Mouse (Mus musculus): ENCODE results near the gene Pqlc2.

Pqlc2 gene

DNA sequence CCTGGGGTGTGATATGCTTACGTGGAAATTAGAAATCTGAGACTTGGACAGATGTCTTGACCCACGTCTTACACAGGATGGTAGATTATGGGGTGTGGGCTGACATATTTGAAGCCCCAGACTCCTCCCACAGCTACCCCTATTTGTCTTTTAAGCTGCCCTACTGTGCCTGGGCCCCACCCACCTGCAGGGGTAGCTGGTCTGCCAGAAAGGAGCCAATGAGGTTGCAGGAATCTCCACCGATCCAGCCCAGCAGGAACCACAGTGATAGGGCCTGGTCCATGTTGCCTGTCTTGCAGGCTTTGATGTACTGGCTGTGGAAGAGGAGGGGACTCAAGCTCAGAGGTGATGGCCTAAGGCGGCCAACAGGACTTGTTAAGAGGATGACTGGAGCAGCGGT is 8.3 kb downstream of the Pqlc2 start:
- no peak for DNase-seq

DNA sequence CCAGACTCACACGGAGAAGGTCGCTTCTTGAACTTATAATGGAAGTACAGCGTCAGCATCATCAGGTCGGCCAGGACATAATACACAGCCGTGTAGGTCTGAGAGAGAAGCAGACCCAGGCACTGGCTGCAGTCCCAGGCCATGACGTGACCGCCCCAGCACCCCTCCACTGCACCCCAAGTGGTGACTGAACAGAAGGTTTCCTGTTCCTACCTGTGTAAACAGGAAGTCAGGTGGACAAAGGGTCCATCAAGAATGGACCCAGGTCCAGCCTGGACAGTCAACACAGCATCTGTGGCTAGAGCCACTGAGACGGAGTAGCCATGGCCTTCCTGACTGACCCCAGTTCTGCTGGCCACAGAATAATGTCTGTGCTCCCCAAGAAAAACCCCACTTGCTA is 8.7 kb downstream of the Pqlc2 start:
- DNase-seq, result peak in 1 of 2 experiments; percentile 47

GRCm38 (mm10) chr4:139298671-139299366 is 11.7 kb downstream of the Pqlc2 start:
- DNase-seq, result no peak

- peak; percentile 56 to 66 for DNase-seq
These were observed 12.9 kb downstream of the Pqlc2 start for GRCm38 (mm10) chr4:139297566-139297965.

GRCm38 (mm10) chr4:139292038-139292437 is 18.5 kb downstream of the Pqlc2 start:
- no peak for DNase-seq

- no peak for DNase-seq
These were observed 19.4 kb downstream of the Pqlc2 start for GRCm38 (mm10) chr4:139291099-139291498.

GRCm38 (mm10) chr4:139289017-139289416 is 21.5 kb downstream of the Pqlc2 start:
- peak; percentile 65 to 66 for DNase-seq

DNA sequence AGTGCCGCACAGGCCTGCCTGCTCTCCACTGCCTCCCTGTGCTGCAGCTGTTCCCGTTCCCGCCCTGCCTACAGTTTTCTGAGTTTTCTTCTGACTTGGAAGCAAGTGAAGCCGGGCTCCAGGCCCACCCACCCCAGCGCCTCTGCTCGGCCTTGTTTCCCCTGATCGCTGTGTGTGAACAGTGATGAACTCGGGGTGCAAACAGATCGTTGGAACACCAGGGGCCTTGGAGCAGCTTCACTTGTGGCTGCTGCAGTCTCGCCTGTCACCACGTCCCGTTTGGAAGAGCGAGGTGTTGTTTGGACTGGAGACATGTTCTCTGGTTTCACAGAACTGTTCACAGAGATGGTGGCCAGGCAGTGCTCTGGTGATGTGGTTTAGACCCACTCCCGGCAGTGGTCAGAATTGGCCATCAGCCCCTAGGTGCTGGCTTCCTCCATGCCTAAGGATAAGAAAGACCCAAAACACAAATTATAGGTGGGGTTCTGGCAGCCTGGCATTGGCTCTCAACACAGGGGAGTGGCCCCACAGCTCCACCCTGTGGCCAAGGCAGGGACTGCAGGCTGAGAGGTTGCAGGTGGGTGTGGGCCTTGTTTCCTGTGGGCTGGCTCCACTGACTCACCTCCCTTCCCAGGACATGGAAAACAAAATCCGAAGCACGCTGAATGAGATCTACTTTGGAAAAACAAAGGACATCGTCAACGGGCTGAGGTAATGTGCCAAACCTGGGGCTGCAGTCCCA is 23.2 kb downstream of the Pqlc2 start:
- peak; percentile 69 to 87 for DNase-seq

DNA sequence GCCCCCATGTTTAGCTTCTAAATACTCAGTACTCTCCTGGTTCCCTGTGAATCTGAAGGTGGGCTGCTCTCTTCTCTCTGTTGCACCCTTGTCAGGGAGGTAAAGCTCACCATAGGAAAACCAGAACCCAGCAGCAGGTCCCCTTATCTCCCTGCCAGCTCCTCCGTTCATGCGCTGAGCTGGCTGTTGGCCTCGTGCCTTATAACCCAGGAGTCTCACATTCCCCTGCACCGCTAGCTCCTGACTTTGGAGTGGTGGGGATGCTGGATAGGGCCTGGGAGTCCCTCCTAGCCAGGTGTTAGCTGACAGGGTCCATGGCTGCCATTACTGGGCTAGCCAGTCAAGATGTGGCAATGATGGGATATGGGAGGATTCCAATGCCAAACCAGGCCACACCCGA is 24.3 kb downstream of the Pqlc2 start:
- DNase-seq, result no peak

GRCm38 (mm10) chr4:139284877-139285276 is 25.6 kb downstream of the Pqlc2 start:
- no peak for DNase-seq

- peak; percentile 55 to 65 for DNase-seq
These were observed 27.5 kb downstream of the Pqlc2 start for GRCm38 (mm10) chr4:139282955-139283417.

- peak; percentile 23 to 41 for DNase-seq
These were observed 28.6 kb downstream of the Pqlc2 start for GRCm38 (mm10) chr4:139281791-139282345.

- no peak for DNase-seq
These were observed 30.0 kb downstream of the Pqlc2 start for GRCm38 (mm10) chr4:139280530-139280929.

GRCm38 (mm10) chr4:139276411-139276810 is 34.1 kb downstream of the Pqlc2 start:
- DNase-seq, result no peak

DNA sequence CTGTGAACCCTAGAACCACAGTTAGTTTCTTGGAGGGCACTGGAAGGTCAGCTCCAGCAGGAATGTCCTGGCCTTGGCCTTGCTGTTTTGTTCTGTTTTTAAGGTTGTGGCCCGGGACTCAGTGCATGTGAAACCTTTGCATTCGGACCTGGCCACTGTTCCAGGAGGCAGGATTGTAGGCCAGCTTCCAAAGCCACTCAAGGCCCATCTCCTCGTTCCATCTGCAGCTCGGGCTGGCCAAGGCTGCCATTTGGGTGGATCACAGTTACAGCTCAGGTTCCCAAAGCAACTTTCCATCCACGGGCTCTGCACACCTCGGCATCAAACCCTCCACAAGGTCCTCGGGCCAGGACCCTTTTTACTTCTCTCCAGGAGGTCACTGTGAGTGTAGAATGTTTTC is 35.9 kb downstream of the Pqlc2 start:
- DNase-seq, result no peak

GRCm38 (mm10) chr4:139272951-139273680 is 37.4 kb downstream of the Pqlc2 start:
- no peak for DNase-seq

GRCm38 (mm10) chr4:139271562-139271961 is 38.9 kb downstream of the Pqlc2 start:
- no peak for DNase-seq

- no peak for DNase-seq
These were observed 40.3 kb downstream of the Pqlc2 start for GRCm38 (mm10) chr4:139270168-139270567.

DNA sequence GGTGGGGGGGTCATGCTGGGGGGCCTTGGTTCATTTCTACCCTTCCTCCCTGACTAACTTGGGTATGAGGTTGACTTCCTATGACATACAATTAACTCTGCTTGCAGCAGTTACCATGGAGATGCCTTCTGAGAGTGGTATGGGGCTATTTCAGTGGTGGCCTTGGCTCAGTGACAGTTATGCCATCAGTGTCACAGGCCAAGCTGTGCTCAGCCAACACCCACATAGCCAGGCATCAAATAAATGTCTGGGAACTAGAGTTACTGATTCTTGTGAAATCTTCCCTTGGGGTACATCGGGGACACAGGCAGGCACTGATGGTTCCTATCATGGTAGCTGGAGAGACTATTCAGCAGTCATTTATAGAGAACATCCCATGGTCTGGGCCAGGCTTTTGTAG is 42.3 kb downstream of the Pqlc2 start:
- no peak for DNase-seq

DNA sequence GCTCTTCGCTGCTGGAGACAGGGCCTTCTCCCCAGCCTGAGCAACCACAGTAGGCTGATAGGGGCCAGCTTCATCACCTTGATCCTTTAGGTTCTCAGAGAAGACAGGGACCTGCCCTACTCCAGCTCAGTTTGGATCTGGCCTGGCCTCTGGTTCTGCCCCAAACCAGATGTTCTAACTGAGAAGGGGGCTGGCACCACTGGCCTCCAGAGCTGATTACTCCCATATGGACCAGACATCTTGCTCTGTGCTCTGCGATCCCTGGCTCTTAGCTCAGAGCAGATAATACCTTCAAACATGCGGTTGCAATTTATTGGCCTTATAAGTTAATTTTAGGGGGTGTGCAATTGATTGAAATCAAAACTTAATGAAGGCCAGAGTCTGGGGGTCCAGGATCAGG is 43.2 kb downstream of the Pqlc2 start:
- no peak for DNase-seq

GRCm38 (mm10) chr4:139266500-139266865 is 44.0 kb downstream of the Pqlc2 start:
- no peak for DNase-seq

- DNase-seq, result no peak
These were observed 44.6 kb downstream of the Pqlc2 start for GRCm38 (mm10) chr4:139265783-139266499.

GRCm38 (mm10) chr4:139262981-139263380 is 47.5 kb downstream of the Pqlc2 start:
- no peak for DNase-seq
